Mouse (Mus musculus) limb, embryonic 14.5 days (tissue): ENCODE data around the gene Pak7. TPM values are rescaled to one million over a fixed set of nuclear protein-coding genes. Genes with fewer than 3 reads are reported as not detected.

ENCODE experiments used
- ATAC-seq: fragments of 200-750 bp; cut with Nextera tagmentation; 2 replicates; pipeline ENCODE4 v1.8.0; 2017; ENCODE audit warnings: low read depth, moderate number of reproducible peaks, moderate TSS enrichment; ENCODE audit not compliant: low FRiP score
- DNase-seq: peaks from one replicate; pipeline ENCODE4 v3.0.0-alpha.2; 2015; ENCODE audit warnings: low spot score
- H3K27ac ChIP-seq: fragments of 300-500 bp; sonication (generic); replicated peaks from 2 replicates; pipeline ENCODE4 v1.5.1; 2014; ENCODE audit warnings: low read depth, mild to moderate bottlenecking, low read length, moderate library complexity, mixed read lengths
- H3K27me3 ChIP-seq: fragments of 300-500 bp; sonication (generic); 2 replicates; pipeline ENCODE4 v1.6.1; 2014; ENCODE audit warnings: low read length, mixed read lengths; ENCODE audit not compliant: control insufficient read depth, insufficient read depth
- H3K36me3 ChIP-seq: fragments of 300-500 bp; sonication (generic); 2 replicates; pipeline ENCODE4 v1.6.1; 2014; ENCODE audit warnings: mild to moderate bottlenecking, low read length, moderate library complexity, mixed read lengths; ENCODE audit not compliant: control insufficient read depth, insufficient read depth
- H3K4me1 ChIP-seq: fragments of 300-500 bp; sonication (generic); 2 replicates; pipeline ENCODE4 v1.6.1; 2014; ENCODE audit warnings: antibody characterized with exemption, low read length, mixed read lengths; ENCODE audit not compliant: control insufficient read depth, insufficient read depth
- H3K4me2 ChIP-seq: fragments of 300-500 bp; sonication (generic); replicated peaks from 2 replicates; pipeline ENCODE4 v1.6.1; 2014; ENCODE audit warnings: low read depth, mild to moderate bottlenecking, low read length, moderate library complexity; ENCODE audit not compliant: severe bottlenecking
- H3K4me3 ChIP-seq: fragments of 300-500 bp; sonication (generic); replicated peaks from 2 replicates; pipeline ENCODE4 v1.5.1; 2014; ENCODE audit warnings: low read length
- H3K9ac ChIP-seq: fragments of 300-500 bp; sonication (generic); 2 replicates; pipeline ENCODE4 v1.6.1; 2014; ENCODE audit warnings: mild to moderate bottlenecking, low read depth, low read length, moderate library complexity; ENCODE audit not compliant: severe bottlenecking
- H3K9me3 ChIP-seq: fragments of 300-500 bp; sonication (generic); 2 replicates; pipeline ENCODE4 v1.6.1; 2016; ENCODE audit warnings: low read length; ENCODE audit not compliant: control insufficient read depth
- POLR2A ChIP-seq: fragments of 200-500 bp; IDR thresholded peaks from 2 replicates; pipeline ENCODE4 v1.8.0; 2012; ENCODE audit warnings: inconsistent platforms, mild to moderate bottlenecking, moderate library complexity, borderline replicate concordance; ENCODE audit not compliant: insufficient read depth, insufficient read length; ENCODE audit errors: extremely low read depth
- WGBS: fragments of 180-500 bp; shearing (Covaris S2); extraction: QIAGEN DNeasy Blood & Tissue Kit; methylation state at CpG from one replicate; pipeline ENCODE4 v1.1.7; 2014; 5-methylcytosine and 5-hydroxymethylcytosine counted together
- polyA plus RNA-seq, 2 experiments: library from polyadenylated mRNA; depleted of rRNA in 1 of 2; stranded (reverse) in 1 of 2; unstranded in 1 of 2; fragments of >200 nt; fragmentation: Nextera tagmentation in 1 of 2; extraction: Ambion mirVana in 1 of 2; gene quantifications; 2 replicates each; pipeline versions ENCODE4 v1.2.1 to v1.2.3; 2012 to 2014

Pak7 gene
- polyA plus RNA-seq, 2 experiments = 0.65 to 0.95 TPM

- DNase-seq (no peak), ATAC-seq (no peak)
- WGBS = 6% methylated on average over 6 of the region's 6 CpGs
- no peaks in the 10 kb centered on the region for H3K4me1 ChIP-seq
- H3K4me2 ChIP-seq = no peak overlapping the region
- H3K9ac ChIP-seq = no peak overlapping the region
- no peak overlapping the region for H3K27ac ChIP-seq
- H3K9me3 ChIP-seq = no peaks in the 10 kb centered on the region
- H3K4me3 ChIP-seq = no peak overlapping the region
- no peaks in the 10 kb centered on the region for H3K36me3 ChIP-seq
- TF ChIP-seq POLR2A = no peak
- H3K27me3 ChIP-seq = no peaks in the 10 kb centered on the region
These were observed 265.9 kb downstream of the Pak7 start for GRCm38 (mm10) chr2:136121867-136122266.

GRCm38 (mm10) chr2:136118006-136118405, 269.8 kb downstream of the Pak7 start:
- Histone ChIP-seq H3K9me3 (no peaks in the 10 kb centered on the region), H3K4me3 (no peak overlapping the region), H3K27ac (no peak overlapping the region), H3K36me3 (no peaks in the 10 kb centered on the region), H3K4me1 (no peaks in the 10 kb centered on the region), H3K4me2 (no peak overlapping the region), H3K9ac (no peak overlapping the region), H3K27me3 (no peaks in the 10 kb centered on the region)
- TF ChIP-seq POLR2A = no peak
- DNase-seq (no peak), ATAC-seq (no peak)
- 91% methylated on average over 2 of the region's 2 CpGs for WGBS

GRCm38 (mm10) chr2:136113374-136113773, 274.4 kb downstream of the Pak7 start:
- 74% methylated on average over 6 of the region's 6 CpGs for WGBS

GRCm38 (mm10) chr2:136109038-136109363, 278.8 kb downstream of the Pak7 start:
- Histone ChIP-seq H3K36me3 (no peaks in the 10 kb centered on the region), H3K4me3 (no peak overlapping the region), H3K4me1 (peaks cover 7% of the 10 kb centered on the region; the same call in 1 of the 2 replicates), H3K9me3 (no peaks in the 10 kb centered on the region), H3K4me2 (no peak overlapping the region), H3K27me3 (no peaks in the 10 kb centered on the region), H3K27ac (no peak overlapping the region), H3K9ac (no peak overlapping the region)
- 13% methylated on average over 2 of the region's 2 CpGs for WGBS
- no peak for DNase-seq
- no peak for ATAC-seq
- no peak for TF ChIP-seq POLR2A

More at GRCm38 (mm10) chr2:136113374-136113773, 274.4 kb downstream of the Pak7 start:
- DNase-seq (no peak), ATAC-seq (no peak)
- H3K9ac ChIP-seq = no peak overlapping the region
- H3K36me3 ChIP-seq = no peaks in the 10 kb centered on the region
- no peak overlapping the region for H3K4me3 ChIP-seq
- H3K4me1 ChIP-seq = 0 out of 2 replicates have a peak, but pooled peaks cover under 1% of the 10 kb centered on the region
- no peak overlapping the region for H3K4me2 ChIP-seq
- no peak overlapping the region for H3K27ac ChIP-seq
- no peak for TF ChIP-seq POLR2A
- H3K9me3 ChIP-seq = no peaks in the 10 kb centered on the region
- H3K27me3 ChIP-seq = no peaks in the 10 kb centered on the region

- ATAC-seq = no peak
These were observed 279.4 kb downstream of the Pak7 start for GRCm38 (mm10) chr2:136108124-136109037.

More at GRCm38 (mm10) chr2:136108124-136109037, 279.4 kb downstream of the Pak7 start:
- no peak overlapping the region for H3K9ac ChIP-seq
- no peaks in the 10 kb centered on the region for H3K9me3 ChIP-seq
- no peaks in the 10 kb centered on the region for H3K36me3 ChIP-seq
- H3K4me2 ChIP-seq = no peak overlapping the region
- no peak overlapping the region for H3K4me3 ChIP-seq
- WGBS = 33% methylated on average over 6 of the region's 6 CpGs
- no peaks in the 10 kb centered on the region for H3K27me3 ChIP-seq
- no peak overlapping the region for H3K27ac ChIP-seq
- no peak for TF ChIP-seq POLR2A
- no peak for DNase-seq
- peaks cover 7% of the 10 kb centered on the region; the same call in 1 of the 2 replicates for H3K4me1 ChIP-seq
